Mouse (Mus musculus) embryonic fibroblast, embryonic 13.5 days (primary cell): ENCODE results near the gene Spata16.

ENCODE experiments used
- CTCF ChIP-seq: IDR thresholded peaks from 2 replicates; pipeline ENCODE4 v1.5.1; 2011; ENCODE audit warnings: mild to moderate bottlenecking, control low read depth, low read length, moderate library complexity, borderline replicate concordance; ENCODE audit not compliant: insufficient read depth
- POLR2A ChIP-seq: IDR thresholded peaks from 2 replicates; pipeline ENCODE4 v1.6.1; 2011; ENCODE audit warnings: low read depth, mild to moderate bottlenecking, control low read depth, low read length, moderate library complexity

- no peak for TF ChIP-seq POLR2A
- no peak for TF ChIP-seq CTCF
Observed at GRCm38 (mm10) chr3:26981979-26982623, 344.7 kb downstream of the Spata16 start.
